Mouse (Mus musculus) stomach, embryonic 14.5 days (tissue): Measurements from ENCODE around the gene Washc2. TPM values are rescaled to one million over a fixed set of nuclear protein-coding genes. Genes with fewer than 3 reads are reported as not detected.

Experiments
- ATAC-seq: fragments of 200-750 bp; cut with Nextera tagmentation; 2 replicates; pipeline ENCODE4 v1.8.0; 2017; ENCODE audit warnings: low read depth, moderate TSS enrichment; ENCODE audit not compliant: insufficient number of reproducible peaks, insufficient read depth, low FRiP score
- H3K27ac ChIP-seq: fragments of 300-500 bp; sonication (generic); 2 replicates; pipeline ENCODE4 v1.5.1; 2014; ENCODE audit warnings: mild to moderate bottlenecking, low read length, moderate library complexity, mixed read lengths
- H3K27me3 ChIP-seq: fragments of 300-500 bp; sonication (generic); 2 replicates; pipeline ENCODE4 v1.6.1; 2014; ENCODE audit warnings: low read length, control low read depth, mixed read lengths; ENCODE audit not compliant: control insufficient read depth, insufficient read depth
- H3K36me3 ChIP-seq: fragments of 300-500 bp; sonication (generic); 2 replicates; pipeline ENCODE4 v1.6.1; 2014; ENCODE audit warnings: mild to moderate bottlenecking, control low read depth, low read length, moderate library complexity, mixed read lengths; ENCODE audit not compliant: control insufficient read depth, insufficient read depth
- H3K4me1 ChIP-seq: fragments of 300-500 bp; sonication (generic); 2 replicates; pipeline ENCODE4 v1.6.1; 2014; ENCODE audit warnings: low read length, control low read depth, mixed read lengths; ENCODE audit not compliant: control insufficient read depth, insufficient read depth
- H3K4me2 ChIP-seq: fragments of 300-500 bp; sonication (generic); replicated peaks from 2 replicates; pipeline ENCODE4 v1.6.1; 2014; ENCODE audit warnings: low read depth, low read length, control low read depth
- H3K4me3 ChIP-seq: fragments of 300-500 bp; sonication (generic); 2 replicates; pipeline ENCODE4 v1.5.1; 2014; ENCODE audit warnings: low read depth, low read length, control low read depth
- H3K9ac ChIP-seq: fragments of 300-500 bp; sonication (generic); replicated peaks from 2 replicates; pipeline ENCODE4 v1.6.1; 2014; ENCODE audit warnings: low read depth, mild to moderate bottlenecking, control low read depth, low read length, moderate library complexity, mixed read lengths
- H3K9me3 ChIP-seq: fragments of 300-500 bp; sonication (generic); 2 replicates; pipeline ENCODE4 v1.6.1; 2016; ENCODE audit warnings: low read depth, low read length, control low read depth; ENCODE audit not compliant: control insufficient read depth
- WGBS: fragments of 180-500 bp; shearing (Covaris S2); extraction: QIAGEN DNeasy Blood & Tissue Kit; methylation state at CpG from one replicate; pipeline ENCODE4 v1.1.7; 2014; 5-methylcytosine and 5-hydroxymethylcytosine counted together
- polyA plus RNA-seq: library from polyadenylated mRNA; unstranded; fragments of >200 nt; fragmentation: Nextera tagmentation; extraction: Ambion mirVana; gene quantifications from 2 replicates; pipeline ENCODE4 v1.2.1, GENCODE M21; 2014

Gene Washc2
- polyA plus RNA-seq, 1 experiment from 2014 or later: 41.2 TPM

DNA sequence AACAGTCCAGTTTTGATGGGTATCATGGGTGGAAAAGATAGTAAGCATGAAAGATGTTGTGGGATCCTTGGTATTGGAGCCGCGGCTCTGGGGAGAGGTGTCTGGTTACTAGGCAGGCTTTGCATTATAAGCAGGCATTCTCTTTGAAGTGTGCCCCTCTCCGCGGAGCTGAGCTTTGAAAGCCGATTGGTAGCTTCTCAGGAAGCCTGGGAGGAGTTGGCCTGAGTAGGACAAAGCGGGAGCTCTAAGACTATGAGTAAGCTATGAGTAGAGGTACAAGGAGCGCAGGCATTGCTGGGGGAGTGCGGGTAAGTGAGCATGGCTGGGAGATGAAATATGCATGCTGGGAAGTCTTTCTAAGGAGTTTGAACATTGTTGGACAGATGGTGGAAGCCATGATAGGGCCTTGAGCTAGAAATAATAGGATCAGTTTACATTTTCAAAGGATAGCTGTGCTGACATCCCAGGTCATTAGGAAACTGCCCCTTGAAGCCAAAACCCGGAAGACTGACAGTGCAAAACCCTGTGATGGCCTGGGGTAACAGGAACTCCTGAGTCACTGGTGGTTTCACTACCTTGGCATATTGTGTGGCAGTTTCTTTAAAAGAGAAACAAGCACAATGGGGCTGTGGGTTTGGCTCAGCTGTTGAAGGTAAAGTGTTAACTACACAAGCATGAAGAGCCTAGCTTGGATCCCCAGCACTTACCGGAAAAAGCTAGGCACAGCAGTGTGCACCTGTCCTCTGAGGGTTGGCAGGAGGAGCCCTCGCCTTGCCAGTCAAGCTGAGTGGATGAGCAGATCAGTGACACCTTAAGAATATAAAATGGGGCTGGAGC is 58.7 kb downstream of the Washc2 start:
- no peak for ATAC-seq
- Histone ChIP-seq H3K27me3 (no peaks in the 10 kb centered on the region), H3K9me3 (no peaks in the 10 kb centered on the region), H3K9ac (no peak overlapping the region), H3K4me1 (no peaks in the 10 kb centered on the region; the same call in 1 of the 2 replicates), H3K36me3 (no peaks in the 10 kb centered on the region; the same call in none of the 2 replicates), H3K27ac (no peak overlapping the region), H3K4me3 (no peak overlapping the region), H3K4me2 (peak overlapping the region; percentile 10; the same call in 1 of the 2 replicates)
- 24% methylated on average over 11 of the region's 11 CpGs for WGBS

DNA sequence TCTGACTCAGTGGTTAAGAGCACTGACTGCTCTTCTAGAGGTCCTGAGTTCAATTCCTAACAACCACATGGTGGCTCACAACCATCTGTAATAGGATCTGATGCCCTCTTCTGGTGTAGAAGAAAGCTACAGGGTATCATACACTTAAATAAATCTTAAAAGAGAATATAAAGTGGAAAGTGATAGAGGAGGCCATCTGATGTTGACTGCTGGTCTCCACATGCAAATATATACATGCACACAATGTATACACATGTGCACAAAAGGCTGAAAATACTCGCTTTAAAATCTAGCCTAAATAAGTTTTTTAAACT is 59.2 kb downstream of the Washc2 start:
- Histone ChIP-seq H3K36me3 (no peaks in the 10 kb centered on the region), H3K4me1 (no peaks in the 10 kb centered on the region; the same call in 1 of the 2 replicates), H3K27me3 (no peaks in the 10 kb centered on the region), H3K9ac (no peak overlapping the region), H3K27ac (no peak overlapping the region), H3K9me3 (no peaks in the 10 kb centered on the region), H3K4me2 (no peak overlapping the region), H3K4me3 (no peak overlapping the region)
- ATAC-seq: no peak
- 89% methylated on average over 1 of the region's 1 CpGs for WGBS

DNA sequence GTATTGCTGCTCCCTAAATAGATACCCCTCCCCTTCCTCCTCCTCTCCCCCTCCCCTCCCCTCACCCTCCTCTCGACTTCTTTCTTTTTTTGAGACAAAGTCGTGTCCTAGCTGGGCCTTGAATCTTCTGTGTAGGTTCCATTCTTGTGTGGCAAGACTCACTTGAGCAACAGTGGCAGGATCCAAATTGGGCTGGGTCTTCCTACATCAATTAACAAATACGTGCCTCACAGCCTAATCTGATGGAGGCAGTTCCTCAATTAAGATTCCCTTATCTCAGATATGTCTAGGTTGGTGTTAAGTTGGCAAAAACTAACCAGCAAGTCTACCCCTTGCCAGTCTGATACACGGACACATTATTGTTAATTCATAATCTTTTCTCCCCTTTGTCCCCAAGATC is 67.9 kb downstream of the Washc2 start:
- Histone ChIP-seq H3K4me1 (no peaks in the 10 kb centered on the region), H3K9me3 (no peaks in the 10 kb centered on the region), H3K4me3 (no peak overlapping the region), H3K27ac (no peak overlapping the region), H3K9ac (no peak overlapping the region), H3K36me3 (no peaks in the 10 kb centered on the region), H3K4me2 (no peak overlapping the region), H3K27me3 (no peaks in the 10 kb centered on the region)
- 74% methylated on average over 4 of the region's 4 CpGs for WGBS
- no peak for ATAC-seq

DNA sequence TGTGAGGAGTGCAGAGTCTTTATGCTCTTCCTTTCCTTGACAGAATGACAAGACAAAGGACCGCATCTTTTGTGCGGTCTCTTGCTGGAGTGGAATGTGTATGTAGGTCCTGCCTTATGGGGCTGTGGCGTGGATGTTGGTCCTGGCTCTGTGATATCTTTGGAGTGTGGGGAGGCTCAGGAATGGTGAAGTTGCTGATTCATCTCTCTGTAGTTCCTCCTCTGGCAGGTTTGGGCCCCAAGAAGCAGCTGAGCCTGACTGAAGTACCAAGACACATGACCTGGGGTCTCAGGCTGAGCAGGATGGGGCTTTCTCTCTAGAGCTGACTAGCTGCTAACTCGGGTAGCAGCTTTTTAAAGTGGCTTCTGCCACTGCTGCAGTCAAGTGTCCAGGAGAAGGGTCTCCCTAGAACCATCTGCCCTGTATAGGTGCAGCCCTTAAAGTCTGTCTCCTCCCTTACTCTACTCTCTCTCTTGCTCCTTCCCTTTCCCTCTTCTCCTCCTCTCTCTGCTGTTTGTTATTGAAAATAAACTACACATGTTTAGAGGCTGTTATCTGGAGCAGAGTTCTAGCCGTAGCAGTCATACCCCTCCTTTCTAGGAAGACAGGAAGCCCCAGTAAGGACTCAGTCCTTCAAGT is 71.0 kb downstream of the Washc2 start:
- WGBS: 70% methylated on average over 5 of the region's 5 CpGs
- Histone ChIP-seq H3K36me3 (no peaks in the 10 kb centered on the region), H3K9ac (no peak overlapping the region), H3K27me3 (no peaks in the 10 kb centered on the region), H3K9me3 (no peaks in the 10 kb centered on the region), H3K4me1 (no peaks in the 10 kb centered on the region), H3K4me3 (no peak overlapping the region), H3K4me2 (no peak overlapping the region), H3K27ac (no peak overlapping the region)
- no peak for ATAC-seq

- Histone ChIP-seq H3K9me3 (no peaks in the 10 kb centered on the region), H3K4me3 (no peak overlapping the region), H3K36me3 (no peaks in the 10 kb centered on the region), H3K4me2 (no peak overlapping the region), H3K27ac (no peak overlapping the region), H3K4me1 (no peaks in the 10 kb centered on the region), H3K27me3 (no peaks in the 10 kb centered on the region), H3K9ac (no peak overlapping the region)
- 92% methylated on average over 13 of the region's 13 CpGs for WGBS
- no peak for ATAC-seq
These were observed 73.2 kb downstream of the Washc2 start for GRCm38 (mm10) chr6:116281014-116281413.

DNA sequence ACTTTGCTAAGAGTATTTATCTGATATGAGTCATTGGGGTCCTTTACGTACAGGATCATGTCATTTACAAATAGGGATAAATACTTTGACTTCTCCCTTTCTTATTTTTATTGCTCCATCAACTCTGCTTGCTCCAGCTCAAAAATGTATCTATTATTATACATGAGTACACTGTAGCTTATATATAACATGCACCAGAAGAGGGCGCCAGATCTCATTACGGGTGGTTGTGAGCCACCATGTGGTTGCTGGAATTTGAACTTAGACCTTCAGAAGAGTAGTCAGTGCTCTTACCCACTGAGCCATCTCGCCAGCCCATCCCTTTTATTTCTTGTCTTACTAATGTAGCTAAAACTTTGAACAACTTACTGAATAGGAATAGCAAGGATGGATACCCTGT is 74.7 kb downstream of the Washc2 start:
- no peak overlapping the region for H3K4me3 ChIP-seq
- no peaks in the 10 kb centered on the region for H3K4me1 ChIP-seq
- no peak overlapping the region for H3K27ac ChIP-seq
- no peaks in the 10 kb centered on the region for H3K27me3 ChIP-seq
- no peak overlapping the region for H3K4me2 ChIP-seq
- no peak overlapping the region for H3K9ac ChIP-seq
- H3K36me3 ChIP-seq: no peaks in the 10 kb centered on the region
- no peaks in the 10 kb centered on the region for H3K9me3 ChIP-seq
- no peak for ATAC-seq
- 47% methylated on average over 4 of the region's 4 CpGs for WGBS

GRCm38 (mm10) chr6:116283280-116283679 is 75.4 kb downstream of the Washc2 start:
- H3K9ac ChIP-seq: no peak overlapping the region
- 67% methylated on average over 3 of the region's 3 CpGs for whole genome bisulfite sequencing
- H3K4me3 ChIP-seq: no peak overlapping the region
- H3K27ac ChIP-seq: no peak overlapping the region
- H3K27me3 ChIP-seq: no peaks in the 10 kb centered on the region
- no peaks in the 10 kb centered on the region for H3K36me3 ChIP-seq
- H3K9me3 ChIP-seq: no peaks in the 10 kb centered on the region
- H3K4me1 ChIP-seq: no peaks in the 10 kb centered on the region
- no peak for ATAC-seq
- H3K4me2 ChIP-seq: no peak overlapping the region

DNA sequence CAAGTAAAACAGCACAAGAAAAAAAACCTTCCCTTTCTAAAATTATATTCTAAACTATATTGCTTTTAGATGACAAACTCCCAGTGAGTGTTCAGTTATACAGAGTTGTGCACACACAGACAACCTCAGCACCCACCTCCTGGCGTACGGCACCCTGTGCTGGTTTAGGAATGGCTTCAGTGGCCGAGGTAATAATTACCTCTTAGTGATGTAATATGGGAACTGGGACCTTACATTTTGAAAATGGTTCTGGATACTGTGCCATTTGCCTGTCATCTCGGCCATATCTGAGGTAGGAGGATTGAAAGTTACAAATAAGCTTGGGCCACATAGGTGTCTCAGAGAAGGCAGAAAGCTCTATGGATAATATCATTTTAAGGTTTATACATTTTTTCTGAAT is 78.5 kb downstream of the Washc2 start:
- WGBS: 90% methylated on average over 4 of the region's 4 CpGs
- Histone ChIP-seq H3K9ac (no peak overlapping the region), H3K27ac (no peak overlapping the region), H3K9me3 (no peaks in the 10 kb centered on the region), H3K4me3 (no peak overlapping the region), H3K36me3 (no peaks in the 10 kb centered on the region), H3K4me1 (no peaks in the 10 kb centered on the region), H3K4me2 (no peak overlapping the region), H3K27me3 (no peaks in the 10 kb centered on the region)
- no peak for ATAC-seq
